Mouse (Mus musculus) brain, embryonic 14.5 days (tissue): Measurements from ENCODE around the gene Notch1.

Experiments used
- CTCF ChIP-seq: fragments of 200-500 bp; IDR thresholded peaks from 2 replicates; pipeline ENCODE4 v1.5.1; 2012; ENCODE audit warnings: inconsistent platforms, mild to moderate bottlenecking, moderate library complexity, borderline replicate concordance; ENCODE audit not compliant: insufficient read depth, insufficient read length; ENCODE audit errors: extremely low read depth
- POLR2A ChIP-seq: fragments of 200-500 bp; IDR thresholded peaks from 2 replicates; pipeline ENCODE4 v1.6.1; 2012; ENCODE audit warnings: mild to moderate bottlenecking, inconsistent platforms, borderline replicate concordance; ENCODE audit not compliant: poor library complexity, insufficient read depth, insufficient read length, severe bottlenecking; ENCODE audit errors: extremely low read depth

- TF ChIP-seq POLR2A: no peak
- TF ChIP-seq CTCF: no peak
Measured at GRCm38 (mm10) chr2:26515335-26515734, 1.1 kb downstream of the Notch1 start.
